Mouse (Mus musculus) liver, adult 2 months (tissue): ENCODE results near the gene Podnl1. TPM values are rescaled to one million over a fixed set of nuclear protein-coding genes. Genes with fewer than 3 reads are reported as not detected.
A peak's percentile ranks its signal among the peaks of the same experiment; 100 is the strongest.

Experiments
- DNase-seq: peaks from one replicate; pipeline ENCODE4 v3.0.0-alpha.2; 2011; ENCODE audit warnings: low read depth, low spot score; ENCODE audit errors: extremely low read depth
- H3K27ac ChIP-seq: fragments of 200-500 bp; replicated peaks from 2 replicates; pipeline ENCODE4 v1.5.1; 2012; ENCODE audit warnings: low read depth, mild to moderate bottlenecking, control low read depth, inconsistent platforms, low read length; ENCODE audit not compliant: insufficient read depth
- H3K27me3 ChIP-seq: fragments of 200-500 bp; 2 replicates; pipeline ENCODE4 v1.6.1; 2012; ENCODE audit warnings: mild to moderate bottlenecking, moderate library complexity, low read length, inconsistent platforms; ENCODE audit not compliant: control insufficient read depth, insufficient read depth
- H3K36me3 ChIP-seq: fragments of 200-500 bp; 2 replicates; pipeline ENCODE4 v1.6.1; 2012; ENCODE audit warnings: low read length, inconsistent platforms; ENCODE audit not compliant: control insufficient read depth, insufficient read depth
- H3K4me1 ChIP-seq: fragments of 200-500 bp; 2 replicates; pipeline ENCODE4 v1.6.1; 2011; ENCODE audit warnings: low read length; ENCODE audit not compliant: control insufficient read depth, insufficient read depth
- H3K4me3 ChIP-seq: fragments of 200-500 bp; 2 replicates; pipeline ENCODE4 v1.5.1; 2011; ENCODE audit warnings: low read depth, mild to moderate bottlenecking, control low read depth, low read length, moderate library complexity; ENCODE audit not compliant: insufficient read depth
- H3K79me2 ChIP-seq: fragments of 200-500 bp; 2 replicates; pipeline ENCODE4 v1.6.1; 2012; ENCODE audit warnings: inconsistent platforms, mild to moderate bottlenecking, low read length, moderate library complexity; ENCODE audit not compliant: control insufficient read depth, insufficient read depth
- H3K9ac ChIP-seq: fragments of 200-500 bp; 2 replicates; pipeline ENCODE4 v1.6.1; 2012; ENCODE audit warnings: low read depth, mild to moderate bottlenecking, control low read depth, inconsistent platforms, low read length
- CTCF ChIP-seq: fragments of 200-500 bp; IDR thresholded peaks from 2 replicates; pipeline ENCODE4 v1.5.1; 2011; ENCODE audit warnings: low read depth, low read length, control low read depth
- POLR2A ChIP-seq: fragments of 200-500 bp; IDR thresholded peaks from 2 replicates; pipeline ENCODE4 v1.6.1; 2011; ENCODE audit warnings: low read length, control low read depth; ENCODE audit not compliant: insufficient read depth; ENCODE audit errors: extremely low read depth
- WGBS: fragments of 180-500 bp; shearing (Covaris S2); methylation state at CpG from one replicate; pipeline ENCODE4 v1.1.7; 2018; 5-methylcytosine and 5-hydroxymethylcytosine counted together
- polyA plus RNA-seq: library from polyadenylated mRNA; depleted of rRNA; stranded (reverse); fragments of >200 nt; gene quantifications from 2 replicates; pipeline ENCODE4 v1.2.3, GENCODE M21; 2012; rRNA removed
- total RNA-seq: library from RNA; depleted of rRNA; stranded (reverse); fragments of >200 nt; gene quantifications from 2 replicates; pipeline ENCODE4 v1.2.3, GENCODE M21; 2014; rRNA removed

The Podnl1 gene
- total RNA-seq (0.13 TPM in 1 of 2 replicates, not detected in the other), polyA plus RNA-seq (0.51 and 0.86 TPM in 2 replicates)

- H3K9ac ChIP-seq: no peak within 1 kb of the TSS
- no peaks in the 10 kb centered on the region for H3K27me3 ChIP-seq
- no peaks in the 10 kb centered on the region for H3K36me3 ChIP-seq
- no peak within 1 kb of the TSS for H3K4me3 ChIP-seq
- WGBS: 83% methylated on average over 9 of the region's 9 CpGs
- H3K27ac ChIP-seq: no peak within 1 kb of the TSS
- H3K4me1 ChIP-seq: no peaks in the 10 kb centered on the region
- DNase-seq: no peak
- no peaks in the 10 kb centered on the region for H3K79me2 ChIP-seq
- TF ChIP-seq POLR2A (no peak), CTCF (no peak)
Observed at GRCm38 (mm10) chr8:84125656-84126055, at the start of gene Podnl1. Gene Podnl1, plus strand, starts transcription at chr8:84125989.

GRCm38 (mm10) chr8:84076412-84076811, 49.4 kb upstream of the Podnl1 start:
- TF ChIP-seq POLR2A (no peak), CTCF (no peak)
- no peak for DNase-seq
- Histone ChIP-seq H3K27ac (no peak overlapping the region), H3K27me3 (no peaks in the 10 kb centered on the region), H3K79me2 (peaks cover 27% of the 10 kb centered on the region; the same call in 1 of the 2 replicates), H3K36me3 (no peaks in the 10 kb centered on the region), H3K4me1 (peaks cover 13% of the 10 kb centered on the region), H3K4me3 (no peak overlapping the region), H3K9ac (no peak overlapping the region)
- WGBS: 66% methylated on average over 1 of the region's 1 CpGs

GRCm38 (mm10) chr8:84076849-84077248, 48.9 kb upstream of the Podnl1 start:
- Histone ChIP-seq H3K36me3 (no peaks in the 10 kb centered on the region), H3K4me3 (no peak overlapping the region), H3K27me3 (no peaks in the 10 kb centered on the region), H3K79me2 (peaks cover 27% of the 10 kb centered on the region; the same call in 1 of the 2 replicates), H3K4me1 (peaks cover 9% of the 10 kb centered on the region), H3K27ac (no peak overlapping the region), H3K9ac (no peak overlapping the region)
- 89% methylated on average over 3 of the region's 3 CpGs for WGBS
- DNase-seq: no peak
- TF ChIP-seq CTCF: no peak
- TF ChIP-seq POLR2A: no peak

- no peak for DNase-seq
- Histone ChIP-seq H3K36me3 (no peaks in the 10 kb centered on the region), H3K79me2 (peaks cover 14% of the 10 kb centered on the region; the same call in 1 of the 2 replicates), H3K27ac (no peak overlapping the region), H3K4me1 (peaks cover 4% of the 10 kb centered on the region), H3K9ac (no peak overlapping the region), H3K4me3 (no peak overlapping the region), H3K27me3 (no peaks in the 10 kb centered on the region)
- TF ChIP-seq POLR2A: no peak
- no peak for TF ChIP-seq CTCF
- WGBS: 93% methylated on average over 5 of the region's 5 CpGs
Observed at GRCm38 (mm10) chr8:84079206-84079605, 46.6 kb upstream of the Podnl1 start.

GRCm38 (mm10) chr8:84083829-84084241, 42.0 kb upstream of the Podnl1 start:
- H3K36me3 ChIP-seq: no peaks in the 10 kb centered on the region
- WGBS: 24% methylated on average over 8 of the region's 8 CpGs
- no peaks in the 10 kb centered on the region for H3K27me3 ChIP-seq
- no peak for TF ChIP-seq CTCF
- no peak for TF ChIP-seq POLR2A
- no peak overlapping the region for H3K9ac ChIP-seq
- peak; percentile 96 for DNase-seq
- no peak overlapping the region for H3K27ac ChIP-seq
- peaks cover 4% of the 10 kb centered on the region for H3K4me1 ChIP-seq
- no peak overlapping the region for H3K4me3 ChIP-seq
- no peaks in the 10 kb centered on the region for H3K79me2 ChIP-seq

- 65% methylated on average over 42 of the region's 42 CpGs for WGBS
- no peak for DNase-seq
- Histone ChIP-seq H3K27ac (no peak overlapping the region), H3K79me2 (no peaks in the 10 kb centered on the region), H3K9ac (no peak overlapping the region), H3K4me1 (peaks cover 4% of the 10 kb centered on the region), H3K4me3 (no peak overlapping the region), H3K36me3 (no peaks in the 10 kb centered on the region), H3K27me3 (no peaks in the 10 kb centered on the region)
- TF ChIP-seq POLR2A (no peak), CTCF (no peak)
Observed at GRCm38 (mm10) chr8:84084341-84085115, 41.3 kb upstream of the Podnl1 start.
